Comparison of ENCODE assay signal across 9 mouse cellular contexts in the genomic region with DNA sequence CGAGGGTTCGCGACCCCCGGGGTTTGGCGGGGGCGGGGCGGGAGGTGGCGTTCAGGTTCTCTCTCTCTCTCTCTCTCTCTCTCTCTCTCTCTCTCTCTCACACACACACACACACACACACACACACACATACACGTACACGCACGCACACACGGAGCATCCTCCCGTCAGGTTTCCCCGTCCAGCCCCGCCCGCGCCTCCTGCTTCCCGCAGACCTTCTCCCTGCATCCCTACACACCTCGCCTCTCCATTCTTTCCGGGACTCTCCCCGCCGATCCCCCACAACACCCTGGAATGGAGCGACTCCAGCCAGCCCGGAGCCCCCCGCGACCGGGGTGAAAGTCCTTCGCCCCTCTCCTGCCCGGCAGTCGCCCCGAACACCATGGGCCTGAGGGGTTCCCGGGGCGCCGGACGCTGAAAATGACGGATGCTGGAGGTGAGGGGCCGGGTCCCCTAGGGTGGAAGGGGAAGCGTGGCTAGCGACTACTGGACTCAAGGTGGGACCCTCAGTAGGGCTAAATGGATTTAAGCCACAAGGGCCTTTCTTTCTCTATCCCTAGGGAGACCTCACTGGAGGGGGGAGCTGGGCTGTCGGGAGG. TPM values are rescaled to one million over a fixed set of nuclear protein-coding genes. Genes with fewer than 3 reads are reported as not detected.
DNase-seq lines count a peak whose midpoint lies in the region; ATAC-seq and TF ChIP-seq lines count a peak whose summit lies in the region.
"Had no signal": no experiment of that assay in that cellular context is flagged by ENCODE, and none has a peak within 500 bp of the region (broad histone marks: within the 10 kb centered on the region; RNA-seq: fewer than 3 reads in every experiment).

No protein-coding gene starts in this region.

- no peaks in the 10 kb centered on the region for H3K27me3 ChIP-seq in kidney, embryonic 14.5 days (ENCODE audit: control insufficient read depth, insufficient read depth, low read length)
- H3K27me3 ChIP-seq in ES-Bruce4 (ENCODE audit: control insufficient read depth, insufficient read depth, low read length, poor library complexity, severe bottlenecking): peaks cover 5% of the 10 kb centered on the region
- peaks cover 34% of the 10 kb centered on the region for H3K27me3 ChIP-seq in liver, postnatal 0 days (ENCODE audit: insufficient read depth, low read length)

- no peak for DNase-seq in kidney, postnatal 14 days
- peak; percentile 86 to 90 for DNase-seq in cerebellum, postnatal 14 days
- DNase-seq in heart, postnatal 4 days: peak; percentile 45
- no peak for DNase-seq in liver, postnatal 0 days
- DNase-seq in yolk sac, embryonic 10.5 days (ENCODE audit: low spot score): peak; percentile 22
- DNase-seq in gastrocnemius, postnatal 36 days: no peak

- intact Hi-C loops in gastrocnemius, postnatal 36 days (cut with DNase I): no loop called here

- H3K4me2 ChIP-seq in kidney, embryonic 14.5 days (replicated peaks; ENCODE audit: low read depth, low read length): peak overlapping the region; percentile 90
- peak overlapping the region; percentile 75 for H3K4me2 ChIP-seq in liver, postnatal 0 days (ENCODE audit: low read depth, low read length)

- under 1% methylated on average over 39 of the region's 40 CpGs for WGBS in kidney, embryonic 14.5 days
- 2% methylated on average over 23 of the region's 40 CpGs for WGBS in liver, postnatal 0 days (ENCODE audit: insufficient replicate concordance)

- peak overlapping the region; percentile 75 for H3K4me3 ChIP-seq in kidney, embryonic 14.5 days (ENCODE audit: low read length)
- peak overlapping the region; percentile 73 for H3K4me3 ChIP-seq in ES-Bruce4 (ENCODE audit: low read depth, low read length)
- H3K4me3 ChIP-seq in liver, postnatal 0 days (ENCODE audit: low read depth, low read length): peak overlapping the region; percentile 78

- no peaks in the 10 kb centered on the region for H3K9me3 ChIP-seq in kidney, embryonic 14.5 days (ENCODE audit: control insufficient read depth, low read length)
- no peaks in the 10 kb centered on the region for H3K9me3 ChIP-seq in ES-Bruce4 (replicated peaks; ENCODE audit: control insufficient read depth, insufficient read depth, low read length, poor library complexity, severe bottlenecking)
- H3K9me3 ChIP-seq in liver, postnatal 0 days (ENCODE audit: low read length): no peaks in the 10 kb centered on the region

- TF ChIP-seq EP300 in ES-Bruce4 (IDR thresholded peaks at IDR 0.05; ENCODE audit: insufficient read depth, low read depth, low read length): no peak
- TF ChIP-seq EP300 in liver, postnatal 0 days (IDR thresholded peaks at IDR 0.05; ENCODE audit: low read depth): no peak

- peaks cover 9% of the 10 kb centered on the region; the same call in 1 of the 2 replicates for H3K36me3 ChIP-seq in kidney, embryonic 14.5 days (ENCODE audit: control insufficient read depth, insufficient read depth, low read length)
- no peaks in the 10 kb centered on the region for H3K36me3 ChIP-seq in ES-Bruce4 (ENCODE audit: control insufficient read depth, insufficient read depth, low read length, poor library complexity, severe bottlenecking)
- peaks cover 3% of the 10 kb centered on the region for H3K36me3 ChIP-seq in liver, postnatal 0 days (replicated peaks; ENCODE audit: insufficient read depth, low read length)

- no peak for TF ChIP-seq POLR2A in ES-Bruce4 (IDR thresholded peaks at IDR 0.05; ENCODE audit: insufficient read depth, low read length)

- H3K4me1 ChIP-seq in kidney, embryonic 14.5 days (ENCODE audit: control insufficient read depth, insufficient read depth, low read length): peaks cover 43% of the 10 kb centered on the region
- no peaks in the 10 kb centered on the region for H3K4me1 ChIP-seq in ES-Bruce4 (ENCODE audit: control insufficient read depth, insufficient read depth, low read length)
- H3K4me1 ChIP-seq in liver, postnatal 0 days (ENCODE audit: insufficient read depth): peaks cover 38% of the 10 kb centered on the region

- H3K27ac ChIP-seq in kidney, embryonic 14.5 days (ENCODE audit: low read depth, low read length): peak overlapping the region; percentile 95
- H3K27ac ChIP-seq in ES-Bruce4 (ENCODE audit: insufficient read depth, low read length): no peak overlapping the region
- H3K27ac ChIP-seq in liver, postnatal 0 days (ENCODE audit: low read depth): peak overlapping the region; percentile 99

- no peak for TF ChIP-seq CTCF in ES-Bruce4 (IDR thresholded peaks at IDR 0.05; ENCODE audit: low read depth, low read length)
- no peak for TF ChIP-seq CTCF in liver, postnatal 0 days (IDR thresholded peaks at IDR 0.05; ENCODE audit: low read depth)

- ATAC-seq in kidney, embryonic 14.5 days (ENCODE audit: low FRiP score, low TSS enrichment): 0 out of 2 replicates have a peak, but pooled peaks have one; percentile 17
- no peak for ATAC-seq in liver, postnatal 0 days

- H3K9ac ChIP-seq in kidney, embryonic 14.5 days (ENCODE audit: low read depth, low read length): peak overlapping the region; percentile 89
- H3K9ac ChIP-seq in ES-Bruce4 (ENCODE audit: low read depth, poor library complexity, severe bottlenecking): peak overlapping the region; percentile 70
- H3K9ac ChIP-seq in liver, postnatal 0 days (replicated peaks): peak overlapping the region; percentile 95

RNA-seq across cellular contexts. Expression of a gene that starts 0.6 kb away (rescaled TPM):
- polyA plus RNA-seq in kidney, embryonic 14.5 days (2014; fragmentation: Nextera tagmentation; extraction: Ambion mirVana): 14.7 and 18.3 TPM in 2 replicates
- polyA plus RNA-seq in ES-Bruce4 (2011; ENCODE audit: insufficient read depth, insufficient read length, low read depth, missing spikeins): 0.30 and 0.79 TPM in 2 replicates
- total RNA-seq in heart, postnatal 4 days (2021): 1 to 10 TPM; 9.1 to 9.5 TPM
- 14.5 and 16.1 TPM in 2 replicates for polyA plus RNA-seq in liver, postnatal 0 days (2015; fragmentation: Nextera tagmentation; extraction: Ambion mirVana)
- total RNA-seq in gastrocnemius, postnatal 36 days (2021): under 1 TPM; 0.44 to 0.56 TPM

RNA-seq across cellular contexts. Expression of a gene that starts 19.4 kb away (rescaled TPM):
- 12.0 and 14.6 TPM in 2 replicates for polyA plus RNA-seq in kidney, embryonic 14.5 days (2014; fragmentation: Nextera tagmentation; extraction: Ambion mirVana)
- polyA plus RNA-seq in ES-Bruce4 (2011; ENCODE audit: insufficient read depth, insufficient read length, low read depth, missing spikeins): 20.3 and 21.0 TPM in 2 replicates
- 10 to 100 TPM; 45.3 to 46.3 TPM for total RNA-seq in heart, postnatal 4 days (2021)
- polyA plus RNA-seq in liver, postnatal 0 days (2015; fragmentation: Nextera tagmentation; extraction: Ambion mirVana): 5.7 and 6.1 TPM in 2 replicates
- total RNA-seq in gastrocnemius, postnatal 36 days (2021): 10 to 100 TPM; 21.9 to 22.0 TPM

RNA-seq across cellular contexts. Expression of a gene that starts 30.9 kb away (rescaled TPM):
- 30.0 and 46.5 TPM in 2 replicates for polyA plus RNA-seq in kidney, embryonic 14.5 days (2014; fragmentation: Nextera tagmentation; extraction: Ambion mirVana)
- 9.4 and 9.5 TPM in 2 replicates for polyA plus RNA-seq in ES-Bruce4 (2011; ENCODE audit: insufficient read depth, insufficient read length, low read depth, missing spikeins)
- 100 to 1,000 TPM; 178 to 200 TPM for total RNA-seq in heart, postnatal 4 days (2021)
- polyA plus RNA-seq in liver, postnatal 0 days (2015; fragmentation: Nextera tagmentation; extraction: Ambion mirVana): 16.2 and 17.3 TPM in 2 replicates
- 100 to 1,000 TPM; 370 to 480 TPM for total RNA-seq in gastrocnemius, postnatal 36 days (2021)

RNA-seq across cellular contexts. Expression of a gene that starts 34.1 kb away (rescaled TPM):
- polyA plus RNA-seq in kidney, embryonic 14.5 days (2014; fragmentation: Nextera tagmentation; extraction: Ambion mirVana): 0.24 TPM in 1 of 2 replicates, not detected in the other
- polyA plus RNA-seq in ES-Bruce4 (2011; ENCODE audit: insufficient read depth, insufficient read length, low read depth, missing spikeins): not detected in 2 replicates
- 10 to 100 TPM; 67.0 to 89.1 TPM for total RNA-seq in heart, postnatal 4 days (2021)
- 0.13 and 0.96 TPM in 2 replicates for polyA plus RNA-seq in liver, postnatal 0 days (2015; fragmentation: Nextera tagmentation; extraction: Ambion mirVana)
- total RNA-seq in gastrocnemius, postnatal 36 days (2021): 100 to 1,000 TPM; 252 to 259 TPM
- total RNA-seq: left cerebral cortex, adult 18-20 months had no signal

RNA-seq across cellular contexts. Expression of a gene that starts 42.8 kb away (rescaled TPM):
- polyA plus RNA-seq in kidney, embryonic 14.5 days (2014; fragmentation: Nextera tagmentation; extraction: Ambion mirVana): not detected in 2 replicates
- not detected in 2 replicates for polyA plus RNA-seq in ES-Bruce4 (2011; ENCODE audit: insufficient read depth, insufficient read length, low read depth, missing spikeins)
- not detected for total RNA-seq in heart, postnatal 4 days (2021)
- not detected in 2 replicates for polyA plus RNA-seq in liver, postnatal 0 days (2015; fragmentation: Nextera tagmentation; extraction: Ambion mirVana)
- not detected for total RNA-seq in gastrocnemius, postnatal 36 days (2021)
- total RNA-seq: left cerebral cortex, adult 18-20 months had no signal

Comparison
In these comparisons a context has a peak if more than half of its experiments do, and no peak if none do; other contexts are left out.
1. DNase-seq: peak in cerebellum, postnatal 14 days (2 of 2), heart, postnatal 4 days (single experiment) and yolk sac, embryonic 10.5 days (single experiment); none in kidney, postnatal 14 days (single experiment), liver, postnatal 0 days (single experiment) and gastrocnemius, postnatal 36 days (0 of 2).
2. Peak in every context shown above with its lines, with median percentiles within 50 percentile points of each other: H3K4me3 ChIP-seq and H3K9ac ChIP-seq.